Mouse (Mus musculus) ovary, adult 18-20 months (tissue): ENCODE data around the gene Lbhd1.

Experiments used
- DNase-seq: peaks from one replicate; pipeline ENCODE4 v3.0.0; 2022; ENCODE audit warnings: low spot score, mixed read lengths

Gene Lbhd1

DNA sequence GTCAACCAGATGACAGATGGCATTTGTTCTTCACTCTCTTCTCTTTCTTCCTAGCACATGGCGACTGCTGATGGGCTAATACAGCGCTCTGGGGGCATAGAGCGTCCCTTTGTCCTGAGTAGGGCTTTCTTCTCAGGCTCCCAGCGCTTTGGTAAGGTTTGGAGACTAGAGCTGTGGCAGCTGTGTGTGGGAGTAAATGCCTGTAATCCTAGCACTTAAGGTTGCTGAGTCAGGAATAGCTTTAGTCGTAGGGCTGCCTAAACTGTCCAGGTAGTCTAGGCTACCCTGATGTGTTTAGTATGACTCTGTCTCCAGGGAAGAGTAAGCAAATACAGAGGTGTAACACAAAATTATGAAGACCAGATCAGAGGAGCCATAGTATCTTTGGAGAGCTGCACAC lies 28.3 kb downstream of the Lbhd1 start:
- DNase-seq: no peak

DNA sequence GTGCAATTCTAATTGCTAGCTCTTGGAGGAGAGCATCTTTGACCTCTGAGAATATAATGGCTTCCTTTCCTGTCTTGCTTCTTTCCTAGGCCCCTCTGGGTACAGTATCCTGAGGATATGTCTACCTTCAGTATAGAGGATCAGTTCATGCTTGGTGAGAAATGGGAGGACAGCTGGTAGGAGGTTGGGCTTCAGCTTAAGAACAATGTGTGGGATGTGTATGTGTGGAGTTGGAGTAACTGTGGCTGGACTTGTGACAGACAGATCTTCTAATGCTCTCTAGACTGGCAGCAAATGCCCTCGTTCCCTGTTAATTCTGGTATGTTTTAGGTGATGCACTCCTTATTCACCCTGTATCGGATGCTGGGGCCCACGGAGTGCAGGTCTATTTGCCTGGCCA lies 30.7 kb downstream of the Lbhd1 start:
- DNase-seq: no peak

DNA sequence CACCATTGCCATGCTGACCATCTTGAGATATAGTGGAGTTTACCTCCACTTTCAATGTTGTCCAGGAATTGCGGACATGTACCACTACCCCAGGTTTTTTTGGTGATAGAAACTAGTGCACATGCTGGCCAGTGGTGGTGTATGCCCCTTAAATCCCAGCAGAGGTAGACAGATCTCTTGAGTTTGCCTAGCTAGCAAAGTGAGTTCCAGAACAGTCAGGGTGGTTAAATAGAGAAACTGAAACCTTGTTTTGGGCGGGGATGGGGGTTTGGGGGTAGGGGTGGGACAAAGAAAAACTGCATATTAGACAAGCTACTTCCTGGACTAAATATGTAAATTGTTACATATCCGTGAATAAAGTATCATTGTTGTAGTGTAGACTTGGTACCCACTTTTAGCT lies 35.5 kb downstream of the Lbhd1 start:
- DNase-seq: no peak

DNA sequence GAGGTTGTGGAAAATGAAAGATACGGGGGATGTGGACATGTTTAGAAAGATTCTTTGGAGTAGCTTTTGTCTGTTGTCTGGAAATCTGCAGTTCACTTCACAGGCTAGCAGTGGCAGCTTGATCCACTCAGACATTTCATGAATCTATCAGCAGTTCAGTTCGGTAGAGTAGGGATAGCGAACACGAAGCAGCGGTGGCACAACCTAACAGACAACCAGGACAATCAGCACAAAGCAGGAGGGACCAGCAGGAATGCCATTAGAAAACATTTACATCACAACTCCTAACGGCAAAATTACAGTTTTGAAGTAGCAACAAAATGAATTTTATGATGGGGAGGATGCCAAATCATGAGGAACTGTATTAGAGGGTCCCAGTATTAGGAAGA lies 36.1 kb downstream of the Lbhd1 start:
- DNase-seq: no peak

DNA sequence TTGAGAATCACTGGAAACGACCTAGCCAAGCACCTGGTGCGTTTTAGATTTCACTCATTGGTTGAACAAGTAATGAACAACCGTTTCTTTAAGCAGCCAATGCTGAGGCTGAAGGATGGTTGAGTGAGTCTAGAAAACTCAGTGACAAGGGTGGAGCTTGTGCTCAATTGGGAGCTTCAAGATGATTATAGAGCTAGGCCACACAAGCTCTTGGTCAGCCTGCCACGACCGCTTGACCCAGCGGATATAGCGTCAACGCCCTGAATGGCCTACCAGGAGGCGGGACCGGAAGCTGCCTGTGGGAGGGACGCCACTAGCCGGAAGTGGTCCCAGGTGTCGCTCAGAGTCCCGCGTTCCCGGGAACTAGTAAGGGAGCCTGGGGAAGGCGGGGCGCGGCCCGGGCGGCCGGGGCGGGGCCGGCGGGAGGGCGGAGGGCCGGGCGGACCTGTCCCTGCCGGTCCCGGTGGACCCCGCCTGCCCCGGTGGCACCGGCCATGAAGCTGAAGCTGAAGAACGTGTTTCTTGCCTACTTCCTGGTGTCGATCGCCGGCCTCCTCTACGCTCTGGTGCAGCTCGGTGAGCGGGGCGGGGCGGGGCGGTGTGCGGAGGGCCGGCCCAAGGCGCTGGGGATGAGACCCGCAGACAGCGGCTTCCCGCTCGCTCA lies 36.7 kb downstream of the Lbhd1 start, which contains the start of gene B3gat3:
Gene B3gat3 (plus strand): TSS at position 302 of the 664 bp plus-strand sequence.
- DNase-seq: peak; percentile 92

DNA sequence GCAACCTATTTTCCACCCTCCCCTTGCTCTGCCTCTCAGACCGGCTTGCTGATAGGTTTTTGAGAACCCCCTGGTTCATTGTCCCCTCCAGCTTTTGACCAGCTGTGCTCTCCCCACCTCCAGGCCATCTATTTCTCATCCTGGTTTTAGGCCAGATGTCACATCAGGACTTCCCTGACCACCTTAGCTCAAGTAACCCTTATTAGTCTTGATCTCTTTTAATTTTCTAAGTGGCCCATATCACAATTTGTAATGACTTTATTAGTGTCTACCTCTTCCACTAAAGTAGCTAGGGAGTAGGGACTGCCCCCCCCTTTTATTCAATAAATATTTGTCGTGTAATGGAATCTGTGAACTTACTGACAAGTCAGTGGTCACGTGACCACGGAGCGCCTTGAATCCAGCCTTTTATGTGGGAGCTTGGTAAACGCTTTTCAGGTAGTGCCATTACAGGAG lies 37.3 kb downstream of the Lbhd1 start:
- no peak for DNase-seq

DNA sequence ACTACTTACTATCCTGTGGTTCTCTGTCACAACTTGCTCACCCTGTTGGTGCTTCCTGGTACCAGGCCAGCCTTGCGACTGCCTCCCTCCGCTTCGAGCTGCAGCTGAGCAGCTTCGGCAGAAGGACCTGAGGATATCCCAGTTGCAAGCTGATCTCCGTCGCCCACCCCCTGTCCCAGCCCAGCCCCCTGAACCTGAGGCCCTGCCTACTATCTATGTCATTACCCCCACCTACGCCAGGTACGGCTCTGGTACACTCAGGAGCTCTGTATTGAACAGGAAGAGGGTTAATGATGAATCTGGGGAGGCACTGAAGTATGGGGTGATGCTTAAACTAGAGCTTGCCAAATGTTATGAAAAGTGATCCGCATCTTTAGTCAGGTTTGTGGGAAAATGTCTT lies 38.2 kb downstream of the Lbhd1 start:
- DNase-seq: no peak

DNA sequence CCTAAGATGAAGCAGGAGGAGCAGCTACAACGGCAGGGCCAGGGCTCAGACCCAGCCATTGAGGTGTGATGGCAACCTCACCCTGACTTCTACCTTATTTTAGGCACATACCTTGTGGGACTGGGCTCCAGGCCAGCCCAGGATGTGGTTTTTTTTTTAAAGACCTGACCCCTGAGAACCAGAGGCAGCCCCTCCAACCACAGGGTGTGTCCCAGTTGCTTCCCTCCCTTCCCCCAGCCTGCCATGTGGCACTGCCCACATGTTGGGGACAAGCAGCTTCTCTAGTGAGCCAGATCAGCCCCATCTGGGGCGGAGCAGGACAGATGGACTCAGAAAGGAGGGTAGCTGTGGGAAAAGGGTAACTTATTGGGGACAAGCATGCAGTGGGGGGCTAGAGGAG lies 43.2 kb downstream of the Lbhd1 start:
- no peak for DNase-seq

DNA sequence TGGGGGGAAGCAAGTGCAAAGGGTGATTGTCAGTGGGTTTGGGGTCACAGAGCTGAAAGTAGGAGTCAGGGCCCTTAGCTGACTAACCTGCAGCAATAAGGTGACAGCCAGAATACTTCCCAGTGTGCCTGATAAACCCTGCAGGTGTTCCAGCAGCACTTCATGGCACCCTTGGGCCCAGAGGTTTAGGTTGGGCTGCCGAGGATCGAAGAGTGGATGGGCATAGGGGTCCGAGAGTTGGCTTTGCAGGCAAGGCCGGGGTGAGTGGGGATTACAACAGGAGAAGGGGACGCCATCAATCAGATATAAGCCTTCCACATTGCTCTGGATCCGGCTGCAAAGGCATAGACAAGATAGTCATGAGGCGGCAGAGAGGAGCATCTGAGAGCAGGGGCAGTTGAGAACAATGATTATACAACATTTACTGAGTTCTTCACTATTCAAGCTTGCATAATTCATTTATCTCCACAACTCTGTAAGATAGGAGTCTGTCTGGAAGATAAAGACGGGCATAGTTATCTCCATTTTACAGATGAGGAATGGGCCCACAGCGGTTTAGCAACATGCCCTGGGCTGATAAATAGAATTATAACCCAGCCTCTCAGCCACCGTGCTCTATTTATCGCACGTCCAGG lies 44.5 kb downstream of the Lbhd1 start:
- no peak for DNase-seq

DNA sequence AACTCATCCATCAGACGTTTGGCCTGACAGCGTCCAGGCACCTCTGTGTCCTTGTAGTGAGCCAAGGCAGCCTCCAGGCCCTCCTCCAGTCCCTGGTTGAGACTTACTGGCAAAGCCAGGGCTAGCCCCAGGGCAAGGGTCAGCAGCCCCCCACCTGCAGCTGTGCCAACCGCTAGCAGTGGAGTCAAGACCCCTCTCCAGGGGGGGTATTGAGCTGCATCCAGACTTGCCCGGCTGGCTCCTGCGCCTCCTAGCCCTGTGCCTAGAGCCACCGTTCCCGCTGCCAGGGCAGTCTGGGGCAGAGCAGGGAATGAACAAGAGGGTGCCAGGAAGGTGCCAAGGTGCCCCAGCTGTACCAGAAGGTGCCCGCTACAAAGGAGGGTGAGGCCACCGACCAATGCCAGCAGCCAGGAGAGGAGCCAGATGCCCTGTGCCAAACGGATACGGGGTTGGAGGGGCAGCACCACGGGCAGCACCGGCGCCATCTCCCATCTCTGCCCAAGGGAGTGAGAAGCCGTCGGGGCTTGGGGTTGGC lies 45.2 kb downstream of the Lbhd1 start:
- DNase-seq: no peak

DNA sequence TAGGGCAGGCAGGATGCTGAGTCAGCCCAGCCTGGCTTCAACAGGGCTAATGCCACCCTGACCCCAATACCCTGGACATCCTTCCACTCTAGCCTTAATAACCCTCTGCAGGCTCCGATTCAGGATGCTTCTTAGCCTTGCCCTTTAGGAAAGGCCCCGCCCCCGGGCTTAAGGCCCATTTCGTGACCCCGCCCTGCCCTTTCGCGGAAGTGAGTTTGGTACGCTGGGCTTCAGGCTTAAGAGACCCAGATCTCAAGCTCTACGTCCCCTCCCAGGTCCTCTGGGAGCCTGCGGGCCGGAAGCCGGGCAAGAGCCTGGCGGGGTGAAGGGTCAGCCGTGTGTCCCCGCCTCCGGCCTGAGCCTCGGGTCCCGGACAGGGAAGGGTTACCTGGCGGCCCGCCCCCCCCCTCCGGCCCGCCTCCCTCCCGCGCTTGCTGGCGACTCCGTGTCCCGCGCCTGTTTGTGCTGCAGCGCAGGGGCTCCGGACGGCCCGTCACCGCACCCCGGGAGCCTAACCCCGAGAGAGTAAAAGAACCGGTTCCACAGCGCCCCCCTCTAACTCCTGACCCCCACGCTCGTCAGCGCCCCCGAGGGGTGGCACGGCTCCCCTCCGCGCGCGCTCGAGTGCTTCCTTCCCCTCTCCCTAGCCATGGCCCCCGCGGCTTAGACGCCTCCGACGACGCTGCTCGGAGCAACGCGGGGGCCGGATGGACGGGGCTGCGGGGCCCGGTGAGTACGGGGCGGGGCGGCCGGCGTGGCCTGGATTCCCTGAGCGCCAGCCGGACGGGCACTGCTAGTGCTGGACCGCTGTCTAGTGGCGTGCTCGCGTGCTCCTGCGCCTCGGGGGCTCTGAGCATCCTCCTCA lies 45.9 kb downstream of the Lbhd1 start, which contains the start of the genes Rom1 and Eml3:
Gene Rom1 (minus strand): TSS at position 133 of the 865 bp plus-strand sequence.
Gene Eml3 (plus strand): TSS at position 329 of the 865 bp plus-strand sequence.
- peak; percentile 80 for DNase-seq

DNA sequence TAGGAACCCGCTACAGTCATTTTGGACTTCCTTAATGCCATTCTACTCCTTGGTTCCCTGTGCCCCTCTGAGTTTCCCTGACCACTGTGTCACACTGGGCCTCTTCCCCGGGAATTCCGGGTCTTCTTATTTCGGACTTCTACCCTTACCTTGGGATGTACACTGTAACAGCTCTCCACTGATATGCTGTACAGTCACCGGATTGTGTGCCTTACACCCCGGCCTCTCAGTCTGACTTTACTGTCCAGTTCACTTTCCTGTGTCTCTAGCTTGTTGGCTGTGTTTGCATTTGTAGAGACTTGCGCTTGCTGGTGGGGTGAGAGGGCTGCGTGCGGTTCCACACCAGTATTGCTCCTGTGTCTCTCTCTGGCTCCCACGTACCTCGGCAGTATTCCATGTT lies 46.6 kb downstream of the Lbhd1 start:
- no peak for DNase-seq

DNA sequence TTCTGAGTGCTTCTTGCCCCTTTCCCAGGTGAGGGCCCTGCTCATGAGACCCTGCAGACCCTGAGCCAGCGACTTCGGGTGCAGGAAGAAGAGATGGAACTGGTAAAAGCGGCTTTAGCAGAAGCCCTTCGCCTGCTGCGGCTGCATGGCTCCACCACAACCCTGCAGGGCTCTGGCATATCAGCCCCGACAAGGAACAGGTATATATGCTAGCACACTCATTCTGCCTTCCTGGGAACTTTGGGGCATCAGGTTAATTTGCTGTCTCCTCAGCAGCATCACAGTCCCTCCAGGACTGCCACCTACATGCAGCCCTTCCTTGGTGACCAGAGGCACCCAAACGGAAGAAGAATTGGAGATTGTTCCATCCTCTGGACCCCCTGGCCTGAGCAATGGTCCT lies 47.2 kb downstream of the Lbhd1 start:
- no peak for DNase-seq

DNA sequence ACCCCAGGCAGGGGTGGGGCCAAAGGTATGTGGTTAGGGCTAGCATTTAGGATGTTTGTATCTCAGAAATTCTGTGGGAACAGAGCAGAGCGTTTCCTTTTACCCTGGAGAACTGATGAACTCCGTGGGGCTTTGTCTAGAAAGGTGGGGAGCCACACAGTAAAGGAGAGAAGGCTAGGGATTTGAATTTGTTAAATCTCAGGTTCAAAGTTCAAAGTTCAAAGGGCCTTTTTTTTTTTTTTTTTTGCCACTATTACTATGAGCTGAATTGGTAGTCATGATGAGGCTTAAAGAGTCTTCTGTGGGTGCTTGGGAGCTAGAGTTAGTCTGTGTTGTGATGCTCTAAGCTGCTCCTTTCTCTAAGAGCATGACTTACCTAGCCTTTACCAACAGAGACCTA lies 53.2 kb downstream of the Lbhd1 start:
- no peak for DNase-seq

DNA sequence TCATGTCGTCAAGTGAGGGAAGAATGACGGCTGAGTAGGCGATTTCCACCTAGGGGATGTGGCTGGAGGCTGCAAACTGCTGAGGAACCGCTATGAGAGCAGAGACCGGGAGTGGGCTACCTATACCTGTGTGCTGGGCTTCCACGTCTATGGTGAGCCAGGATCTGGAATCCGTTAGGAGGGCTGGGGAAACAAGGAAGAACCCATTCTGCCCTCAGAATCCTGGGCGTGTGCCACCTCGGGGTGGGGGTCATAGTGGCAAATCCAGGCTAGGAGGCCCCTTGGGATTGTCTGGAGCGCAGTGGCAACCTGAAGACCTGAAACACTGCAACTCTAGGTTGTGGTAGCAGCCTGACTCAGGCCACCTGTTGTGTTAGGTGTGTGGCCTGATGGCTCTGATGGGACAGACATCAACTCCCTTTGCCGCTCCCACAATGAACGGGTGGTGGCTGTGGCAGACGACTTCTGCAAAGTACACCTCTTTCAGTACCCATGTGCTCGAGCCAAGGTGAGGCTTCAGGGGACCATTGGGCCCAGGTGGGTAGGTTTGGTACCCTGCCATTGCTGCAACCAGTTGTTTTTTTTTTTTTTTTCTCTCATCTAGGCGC lies 57.1 kb downstream of the Lbhd1 start:
- no peak for DNase-seq

DNA sequence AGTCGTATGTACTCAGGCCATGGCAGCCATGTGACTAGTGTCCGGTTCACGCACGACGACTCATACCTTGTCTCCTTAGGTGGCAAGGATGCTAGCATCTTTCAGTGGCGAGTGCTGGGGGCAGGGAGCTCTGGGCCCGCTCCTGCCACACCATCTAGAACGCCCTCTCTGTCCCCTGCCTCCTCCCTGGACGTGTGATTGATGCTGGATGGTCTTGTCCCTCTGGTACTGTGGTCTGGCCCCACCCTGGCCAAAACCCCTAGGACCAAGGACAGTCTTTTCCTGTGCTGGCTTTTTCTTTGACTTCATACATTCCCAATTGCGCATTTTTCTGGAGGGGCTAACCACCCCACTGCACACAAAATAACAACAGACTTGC lies 57.6 kb downstream of the Lbhd1 start:
- DNase-seq: no peak

DNA sequence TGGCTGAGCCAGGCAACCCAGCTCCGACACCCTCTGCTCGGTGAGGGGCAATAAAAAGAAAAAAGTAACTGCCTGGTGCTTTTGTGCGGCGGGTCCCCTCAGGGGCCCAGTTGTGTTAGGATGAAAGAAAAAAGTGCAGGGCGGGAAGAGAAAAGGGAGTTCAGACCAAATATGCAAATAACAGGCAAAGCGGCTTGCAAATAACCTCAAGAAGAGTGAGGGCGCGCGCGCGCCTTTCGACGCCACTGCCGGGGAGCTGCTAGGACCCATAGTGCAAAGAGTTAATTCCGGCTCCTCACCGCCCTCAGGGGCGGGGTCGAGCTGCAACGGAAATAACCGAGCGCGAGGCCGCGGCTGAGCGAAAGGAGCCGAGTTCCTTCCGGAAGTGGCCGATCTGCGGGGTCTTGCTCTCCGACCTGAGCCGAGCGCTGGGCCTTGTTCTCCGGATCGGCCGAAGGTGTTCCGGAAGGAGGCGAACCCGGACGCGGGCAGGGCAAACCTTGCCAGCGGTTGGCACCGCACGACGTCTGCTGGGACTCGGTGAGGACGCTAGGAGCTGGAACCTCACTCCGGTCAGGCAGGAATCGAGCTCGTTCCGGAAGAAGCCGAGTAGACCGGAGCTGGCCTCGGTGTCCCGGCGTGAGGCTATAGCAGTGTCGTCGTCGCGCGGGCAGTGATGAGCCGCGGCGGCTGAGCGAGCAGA lies 58.1 kb downstream of the Lbhd1 start, which contains the start of gene Mta2:
Gene Mta2 (plus strand): TSS at position 361 of the 703 bp plus-strand sequence.
- DNase-seq: peak; percentile 90
